Mouse (Mus musculus) brown adipose tissue, adult 24 weeks (tissue): ENCODE data around the gene Tmem38a. TPM values are rescaled to one million over a fixed set of nuclear protein-coding genes. Genes with fewer than 3 reads are reported as not detected.
A peak's percentile ranks its signal among the peaks of the same experiment; 100 is the strongest.

Experiments
- H3K27ac ChIP-seq: fragments of 200-500 bp; replicated peaks from 2 replicates; pipeline ENCODE4 v1.5.1; 2012; ENCODE audit warnings: low read depth, mild to moderate bottlenecking, low read length
- H3K4me1 ChIP-seq: fragments of 200-500 bp; 2 replicates; pipeline ENCODE4 v1.6.1; 2012; ENCODE audit warnings: low read length, mixed read lengths; ENCODE audit not compliant: control insufficient read depth, insufficient read depth, insufficient read length
- H3K4me3 ChIP-seq: fragments of 200-500 bp; 2 replicates; pipeline ENCODE4 v1.5.1; 2012; ENCODE audit warnings: low read depth, mild to moderate bottlenecking, low read length, moderate library complexity; ENCODE audit not compliant: insufficient read depth
- polyA plus RNA-seq: library from polyadenylated mRNA; stranded (reverse); fragments of >200 nt; gene quantifications from 2 replicates; pipeline ENCODE4 v1.2.4, GENCODE M21; 2012; ENCODE audit not compliant: missing spikeins, insufficient read depth, insufficient read length

Gene Tmem38a
- polyA plus RNA-seq: 15.0 and 25.4 TPM in 2 replicates

DNA sequence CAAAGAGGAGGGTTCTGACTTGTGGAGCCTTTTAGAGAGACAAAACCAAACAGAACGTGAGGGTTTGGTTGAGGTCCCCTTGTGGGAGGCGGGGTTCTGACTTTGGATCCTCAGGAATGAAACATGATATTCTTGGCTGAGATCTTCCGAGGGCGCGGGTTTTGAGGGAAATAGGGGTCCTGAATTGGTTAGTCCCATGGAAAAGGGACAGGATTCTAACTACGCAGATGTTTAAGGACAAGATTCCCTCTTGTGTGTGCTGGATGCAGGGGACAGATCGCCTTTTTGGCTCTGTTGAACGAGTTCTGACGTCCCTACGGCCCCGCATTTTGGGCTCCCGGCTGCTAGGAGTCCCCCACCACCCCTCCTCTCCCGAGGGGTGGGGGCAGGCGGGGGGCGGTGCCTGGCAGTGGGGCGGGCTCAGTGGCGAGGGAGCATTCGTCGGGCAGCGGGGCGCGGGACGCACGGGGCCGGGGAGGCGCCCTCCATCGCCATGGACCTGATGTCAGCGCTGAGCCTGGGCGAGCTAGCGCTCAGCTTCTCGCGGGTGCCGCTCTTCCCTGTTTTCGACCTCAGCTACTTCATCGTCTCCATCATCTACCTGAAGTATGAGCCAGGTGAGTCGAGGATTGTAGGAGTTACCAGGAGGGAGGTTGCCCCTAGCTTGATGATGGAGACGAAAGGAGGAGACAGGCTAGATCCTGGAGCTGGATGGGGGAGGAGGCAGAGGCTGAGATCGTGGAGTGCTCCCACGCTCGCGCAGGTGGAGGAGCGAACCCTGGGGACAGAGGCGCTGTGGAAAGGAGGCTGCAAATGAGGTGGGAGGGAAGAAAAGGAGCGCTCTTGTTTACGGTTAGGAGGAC, at the start of gene Tmem38a:
Gene Tmem38a, plus strand, starts transcription at position 445 of the 863 bp plus-strand sequence.
- Histone ChIP-seq H3K4me3 (peak within 1 kb of the TSS; percentile 83), H3K27ac (peak within 1 kb of the TSS; percentile 97), H3K4me1 (peaks cover 10% of the 10 kb centered on the region)

DNA sequence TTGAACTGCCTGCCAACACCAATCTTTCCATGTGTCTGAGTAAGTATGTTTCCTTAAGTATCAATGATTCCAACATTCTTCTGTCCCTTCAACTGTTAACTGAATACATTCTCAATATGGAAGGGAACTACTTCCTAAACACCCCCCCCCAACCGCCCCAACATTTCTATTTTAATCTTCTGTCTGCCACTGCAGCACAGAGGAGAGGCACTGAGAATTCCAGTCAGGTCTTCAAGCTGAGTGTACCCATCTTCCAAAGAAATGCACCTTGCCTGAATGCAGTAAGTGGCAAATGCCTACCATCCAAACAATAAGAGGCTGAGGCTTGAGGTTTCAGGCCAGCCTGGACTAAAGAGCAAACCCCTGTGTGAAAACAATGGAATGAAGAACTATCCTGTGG, 39.8 kb upstream of the Tmem38a start:
- peaks cover 6% of the 10 kb centered on the region; the same call in 1 of the 2 replicates for H3K4me1 ChIP-seq
- H3K4me3 ChIP-seq: no peak overlapping the region
- H3K27ac ChIP-seq: no peak overlapping the region

DNA sequence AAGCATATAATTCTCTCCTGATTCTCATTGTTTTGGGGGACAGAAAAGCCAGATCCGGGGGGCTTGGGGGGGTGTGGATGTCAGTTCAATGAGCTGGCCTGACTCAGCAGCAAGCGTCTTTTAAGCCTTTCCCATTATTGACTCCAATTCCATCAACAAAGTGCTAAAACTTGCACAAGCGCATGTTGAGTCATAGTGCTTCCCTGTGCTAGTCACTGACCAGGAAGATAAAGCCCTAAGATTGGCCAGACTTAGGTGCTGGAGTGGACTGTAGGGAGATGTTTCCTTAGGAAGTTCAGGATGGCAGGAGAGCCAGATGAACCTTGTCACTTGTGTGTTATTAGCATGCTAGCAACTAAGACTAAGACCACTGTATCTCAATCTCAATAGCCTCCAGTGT, 37.0 kb upstream of the Tmem38a start:
- no peak overlapping the region for H3K27ac ChIP-seq
- no peak overlapping the region for H3K4me3 ChIP-seq
- H3K4me1 ChIP-seq: peaks cover 6% of the 10 kb centered on the region; the same call in 1 of the 2 replicates

DNA sequence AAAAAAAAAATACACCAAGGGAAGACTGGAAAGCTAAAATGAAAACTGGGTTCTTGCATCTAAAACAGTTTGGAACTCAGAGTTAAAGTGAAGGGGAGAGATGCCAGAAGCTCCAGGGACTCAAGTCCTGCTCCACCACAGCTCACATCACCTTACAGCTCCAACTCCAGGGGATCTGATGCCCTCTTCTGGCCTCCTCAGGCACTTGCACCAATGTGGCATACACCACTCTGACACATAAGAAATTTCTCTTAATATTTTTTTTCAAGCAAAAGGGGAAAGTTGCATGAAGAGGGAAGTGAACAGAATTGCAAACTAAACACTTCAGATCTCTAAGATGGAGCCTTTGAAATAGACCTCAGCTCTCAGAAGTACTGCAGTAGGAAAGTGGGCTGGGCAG, 32.6 kb upstream of the Tmem38a start:
- H3K4me3 ChIP-seq: no peak overlapping the region
- peaks cover 4% of the 10 kb centered on the region; the same call in 1 of the 2 replicates for H3K4me1 ChIP-seq

DNA sequence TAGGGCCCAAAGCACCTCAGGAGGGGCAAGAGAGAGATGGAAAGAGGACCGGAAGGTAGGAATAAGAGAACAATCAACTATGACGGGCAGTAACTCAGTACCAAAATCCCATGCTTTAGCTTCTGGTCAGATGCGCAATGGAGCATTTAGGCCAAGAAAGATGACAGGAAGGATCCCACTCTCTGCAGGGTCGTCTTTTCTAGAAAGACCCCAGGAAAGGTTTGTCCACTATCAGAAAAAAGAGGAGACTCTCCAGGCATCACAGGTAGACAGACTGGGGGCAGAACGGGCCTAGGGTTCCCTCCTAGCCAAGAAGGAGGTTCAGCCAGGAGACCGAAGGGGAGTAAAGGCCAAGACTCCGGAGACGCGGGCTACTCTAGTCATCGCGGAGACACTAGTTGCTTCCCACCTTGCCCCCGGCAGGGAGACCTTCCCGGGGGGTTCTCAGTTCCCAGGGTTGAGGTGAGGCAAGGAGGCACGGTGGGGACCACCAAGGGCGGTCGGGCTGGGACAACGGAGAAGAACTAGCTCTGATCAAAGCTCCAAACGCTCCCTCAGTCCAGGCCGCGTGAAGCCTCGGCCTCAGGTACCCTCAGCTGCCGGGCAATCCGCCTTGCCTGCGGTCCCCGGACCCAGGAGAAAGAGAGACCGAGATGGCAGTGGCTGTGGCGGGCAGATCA, 24.6 kb upstream of the Tmem38a start:
- Histone ChIP-seq H3K27ac (no peak overlapping the region), H3K4me3 (peak overlapping the region; percentile 91), H3K4me1 (peaks cover 7% of the 10 kb centered on the region; the same call in 1 of the 2 replicates)

More for the DNA sequence above, 32.6 kb upstream of the Tmem38a start:
- no peak overlapping the region for H3K27ac ChIP-seq

DNA sequence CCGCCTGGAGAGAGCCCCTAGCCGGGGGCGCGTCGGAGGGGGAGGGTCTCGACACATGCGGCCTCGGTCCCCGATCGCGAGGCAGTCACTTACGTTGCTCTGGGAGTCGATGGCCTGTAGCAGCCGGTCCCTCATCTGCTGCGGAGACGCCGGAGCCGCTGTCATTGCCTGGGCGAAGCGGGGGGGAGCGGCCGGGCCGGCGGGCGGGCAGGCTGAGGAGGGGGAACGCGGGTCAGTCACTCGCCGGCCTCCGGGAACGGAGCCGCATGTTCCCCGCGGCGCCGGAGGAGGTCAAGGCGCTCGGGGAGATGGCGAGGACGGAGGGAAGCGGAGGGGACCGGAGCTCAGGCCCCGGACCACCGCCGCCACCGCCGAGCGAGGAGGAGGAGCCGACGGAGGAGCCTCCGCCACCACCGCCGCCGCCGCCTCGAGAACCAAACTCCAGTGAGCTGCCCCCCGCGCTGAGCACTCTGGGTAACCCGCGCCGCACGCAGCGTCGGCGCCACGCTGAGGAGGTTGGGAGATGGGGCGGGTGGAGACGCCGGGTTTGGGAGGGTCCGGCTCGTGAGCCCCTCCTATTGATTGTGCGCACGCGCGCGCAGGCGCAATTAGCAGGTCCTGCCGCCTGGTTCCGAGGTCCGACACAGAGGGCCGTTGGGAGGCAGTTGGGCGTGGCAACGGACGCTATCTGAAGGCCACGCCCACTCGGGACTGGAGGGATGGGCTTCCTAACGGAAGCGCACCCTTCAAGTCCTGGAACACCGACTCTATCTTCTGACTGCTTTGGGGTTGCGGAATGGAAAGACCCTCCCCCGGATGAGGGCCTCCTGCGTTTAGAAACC, 23.8 kb upstream of the Tmem38a start, which contains the start of gene Med26:
Gene Med26, minus strand, starts transcription at position 469 of the 842 bp plus-strand sequence.
- Histone ChIP-seq H3K4me3 (peak within 1 kb of the TSS; percentile 91), H3K4me1 (peaks cover 7% of the 10 kb centered on the region; the same call in 1 of the 2 replicates), H3K27ac (peak within 1 kb of the TSS; percentile 41; the same call in 1 of the 2 replicates)

DNA sequence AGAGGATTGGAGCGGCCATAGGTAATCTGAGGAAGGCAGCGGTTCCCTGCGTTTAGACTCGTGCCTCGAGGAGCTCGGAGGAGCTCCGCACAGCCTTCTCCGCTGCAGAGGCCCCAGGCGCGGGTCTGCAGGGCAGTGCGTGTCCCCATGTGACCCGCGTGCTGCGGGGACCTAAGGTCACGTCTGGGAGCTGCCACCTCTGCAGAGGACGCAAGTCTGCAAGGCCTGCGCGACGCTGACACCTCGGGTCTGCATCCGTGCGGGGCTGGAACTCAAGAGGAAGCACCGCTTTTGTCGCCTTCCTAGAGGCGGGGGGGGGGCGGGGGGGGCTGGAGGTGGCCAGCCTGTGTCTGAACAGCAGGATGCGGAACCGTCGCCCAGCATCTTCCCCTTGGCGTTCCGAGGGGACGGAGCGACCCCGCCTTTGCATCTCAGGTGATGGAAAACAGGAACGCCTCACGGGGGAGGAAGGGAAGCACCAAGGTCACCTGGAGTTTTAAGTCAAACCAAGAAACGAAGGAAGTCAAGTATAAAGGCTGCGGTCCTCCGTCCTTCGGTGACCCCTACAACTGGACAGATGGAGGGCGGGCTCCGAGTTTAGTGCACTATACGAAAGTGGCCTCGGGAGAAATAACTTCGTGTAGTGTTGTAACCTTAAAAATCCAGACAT, 23.1 kb upstream of the Tmem38a start:
- Histone ChIP-seq H3K4me3 (peak overlapping the region; percentile 85), H3K27ac (peak overlapping the region; percentile 41; the same call in 1 of the 2 replicates), H3K4me1 (peaks cover 7% of the 10 kb centered on the region; the same call in 1 of the 2 replicates)

DNA sequence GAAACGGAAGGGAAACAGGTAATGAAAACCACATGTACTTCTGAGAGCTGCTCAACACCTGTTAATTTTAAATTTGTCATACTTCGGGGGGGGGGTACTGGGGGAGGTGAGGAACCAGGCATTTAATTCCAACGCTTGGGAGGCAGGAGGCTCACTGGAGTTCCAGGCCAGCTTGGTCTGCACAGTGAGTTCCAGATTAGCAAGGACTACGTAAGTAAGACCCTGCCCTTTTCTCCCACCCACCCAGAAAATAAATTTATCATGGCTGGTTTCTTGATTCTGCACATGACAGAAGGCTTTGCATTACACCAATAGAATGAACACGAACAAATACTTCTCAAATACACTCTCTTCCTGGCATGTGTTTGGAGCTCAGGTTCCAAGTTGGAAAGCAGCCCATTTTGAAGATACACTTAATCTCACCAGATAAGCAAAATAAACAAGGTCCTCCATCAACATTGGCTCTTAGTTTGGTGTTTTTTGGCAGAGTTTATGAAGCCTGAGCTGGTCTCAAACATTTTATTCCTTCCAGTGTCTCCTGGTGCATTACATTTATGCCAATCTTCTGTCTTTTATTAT, 22.5 kb upstream of the Tmem38a start:
- 0 out of 2 replicates have a peak overlapping the region, but pooled peaks have one; percentile 41 for H3K27ac ChIP-seq
- peak overlapping the region; percentile 85 for H3K4me3 ChIP-seq
- H3K4me1 ChIP-seq: peaks cover 7% of the 10 kb centered on the region; the same call in 1 of the 2 replicates

DNA sequence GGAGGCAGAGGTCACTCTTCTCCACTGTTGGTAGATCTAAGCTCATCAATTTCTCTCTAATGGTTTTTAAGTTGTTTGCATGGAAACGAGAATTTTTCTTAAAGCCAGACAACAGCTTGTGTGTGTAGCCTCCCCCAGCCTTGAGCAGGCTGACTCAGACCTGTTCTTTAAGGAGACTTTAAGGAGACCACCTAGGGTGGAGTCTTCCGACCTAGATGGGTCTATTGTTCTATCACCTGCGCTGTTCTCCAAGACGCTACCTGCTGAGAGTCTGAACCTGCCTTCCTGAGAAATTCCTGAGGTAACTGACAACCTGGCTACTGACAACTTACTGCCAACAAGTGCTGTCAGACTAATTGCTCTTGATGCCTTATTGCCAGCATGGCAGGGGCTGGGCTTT, 16.1 kb upstream of the Tmem38a start:
- Histone ChIP-seq H3K27ac (no peak overlapping the region), H3K4me3 (no peak overlapping the region), H3K4me1 (no peaks in the 10 kb centered on the region)

DNA sequence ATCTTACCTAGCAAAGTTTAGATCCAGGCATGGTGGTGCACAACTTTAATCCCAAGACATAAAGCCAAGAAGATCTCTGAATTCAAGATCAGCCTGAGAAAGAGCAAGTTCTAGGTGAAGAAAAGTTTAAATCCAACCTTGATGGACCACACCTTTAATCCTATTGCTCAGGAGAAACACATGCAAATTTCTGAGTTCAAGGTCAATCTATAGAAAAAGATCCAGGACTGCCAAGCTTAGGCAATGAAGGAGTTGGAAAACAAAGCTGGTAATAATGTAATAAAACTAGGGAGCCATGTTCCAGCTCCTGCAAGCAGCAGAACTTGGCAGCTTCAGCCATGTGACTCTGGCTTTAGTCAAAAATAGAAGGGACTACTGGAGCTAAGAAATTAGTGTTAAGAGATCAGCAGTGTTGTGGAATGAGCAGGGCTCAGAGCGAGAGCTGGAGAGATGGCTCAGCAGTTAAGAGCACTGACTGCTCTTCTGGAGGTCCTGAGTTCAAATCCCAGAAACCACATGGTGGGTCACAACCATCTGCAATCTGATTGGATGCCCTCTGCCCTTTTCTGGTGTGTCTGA, 10.7 kb upstream of the Tmem38a start:
- no peaks in the 10 kb centered on the region for H3K4me1 ChIP-seq
- no peak overlapping the region for H3K4me3 ChIP-seq
- no peak overlapping the region for H3K27ac ChIP-seq

DNA sequence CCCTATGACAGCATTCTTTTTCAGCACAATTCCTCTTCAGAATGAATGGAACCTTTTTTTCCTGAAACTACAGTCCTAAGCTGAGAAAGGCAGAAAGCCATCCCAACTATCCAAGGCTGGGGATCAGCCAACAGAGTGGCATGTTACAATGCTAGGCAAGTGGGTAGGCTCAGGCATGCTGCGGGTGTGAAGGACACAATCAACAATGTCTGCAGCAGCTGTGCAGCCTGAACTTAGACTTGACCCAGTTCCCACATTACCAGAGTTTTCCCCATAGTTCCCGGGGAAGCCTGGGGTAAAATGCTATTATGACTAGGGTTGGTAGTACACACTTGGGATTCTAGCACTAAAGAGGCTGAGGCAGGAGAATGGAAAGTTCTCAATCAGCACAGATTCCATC, 5.9 kb upstream of the Tmem38a start:
- Histone ChIP-seq H3K4me1 (peaks cover 3% of the 10 kb centered on the region), H3K27ac (no peak overlapping the region), H3K4me3 (no peak overlapping the region)

DNA sequence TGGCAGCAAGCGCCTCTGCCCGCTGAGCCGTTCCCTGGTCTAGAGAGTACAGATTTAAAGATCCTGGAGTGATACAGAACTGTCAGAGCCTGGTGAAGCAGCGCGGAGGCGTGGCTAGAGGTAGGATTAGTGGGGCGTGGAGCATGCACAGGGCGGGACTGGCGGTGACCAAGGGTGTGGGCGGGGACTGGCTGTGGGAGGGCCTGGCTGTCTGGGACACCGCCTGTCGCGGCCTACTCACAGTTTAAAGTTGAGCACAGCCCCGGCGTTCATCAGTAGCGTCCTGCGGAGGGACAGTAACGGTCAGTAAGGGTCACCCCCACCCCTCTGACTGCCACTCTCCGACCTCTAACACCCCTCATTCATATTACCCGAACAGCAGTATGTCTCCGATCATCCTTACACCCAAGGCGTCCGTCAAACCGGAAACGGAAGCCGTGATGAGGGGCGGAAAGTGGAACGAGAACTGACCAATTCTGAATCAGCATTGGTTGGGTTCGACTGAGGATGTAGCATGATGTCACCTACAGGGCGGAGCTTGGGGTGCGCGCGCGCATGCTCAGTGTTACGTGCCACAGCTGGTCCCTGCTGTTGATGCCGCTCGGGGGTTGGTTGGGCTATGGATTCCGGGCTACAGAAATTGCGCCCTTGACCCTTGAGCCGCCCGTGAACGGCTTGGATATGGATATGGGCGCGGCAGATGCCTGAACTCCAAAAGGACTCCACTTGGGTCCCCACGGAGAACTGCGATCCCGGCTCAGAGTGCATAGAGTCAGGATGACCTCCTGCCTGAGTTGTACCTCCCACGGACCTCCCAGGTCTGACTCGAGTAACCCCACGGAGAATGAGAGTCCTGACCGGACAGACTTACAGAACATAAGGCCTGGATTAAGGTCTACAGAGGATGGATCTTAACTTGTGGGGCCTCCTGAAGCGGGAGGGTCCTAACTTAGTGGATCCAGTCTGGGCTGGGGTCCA, 933 bp upstream of the Tmem38a start, which contains the start of gene Smim7:
Gene Smim7, minus strand, starts transcription at position 456 of the 978 bp plus-strand sequence.
- Histone ChIP-seq H3K4me1 (peaks cover 10% of the 10 kb centered on the region), H3K27ac (peak within 1 kb of the TSS; percentile 97), H3K4me3 (peak within 1 kb of the TSS; percentile 83)

DNA sequence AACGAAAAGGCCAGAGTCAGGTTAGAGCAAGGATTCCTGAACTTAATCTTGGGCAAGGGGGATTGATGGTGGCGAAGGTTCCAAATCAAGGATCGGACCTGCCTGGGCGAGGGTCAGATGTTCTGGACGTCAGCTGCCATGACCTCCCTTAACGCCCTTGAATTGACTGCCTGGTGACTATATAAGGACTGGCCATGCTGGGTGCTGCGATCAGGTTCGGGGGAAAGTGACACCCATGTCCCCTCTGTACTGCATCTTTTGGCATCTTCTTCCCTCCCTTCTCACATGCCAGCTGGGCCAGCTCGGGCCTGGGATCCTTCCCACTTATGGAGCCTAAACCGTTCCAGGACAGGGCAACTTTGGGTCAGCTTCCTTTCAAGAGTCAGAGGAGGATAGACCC, 652 bp downstream of the Tmem38a start:
- Histone ChIP-seq H3K4me3 (peak overlapping the region; percentile 73), H3K4me1 (peaks cover 10% of the 10 kb centered on the region), H3K27ac (no peak overlapping the region)
